Mouse (Mus musculus): ENCODE results near the gene Rasgrp1. TPM values are rescaled to one million over a fixed set of nuclear protein-coding genes. Genes with fewer than 3 reads are reported as not detected.

Gene Rasgrp1
- total and polyA plus RNA-seq, 3 experiments, result 0.34 to 0.62 (median 0.43) TPM

GRCm38 (mm10) chr2:117255415-117255814 lies 87.4 kb downstream of the Rasgrp1 start:
- peaks cover 3% of the 10 kb centered on the region for H3K36me3 ChIP-seq (ENCODE audit: control insufficient read depth, insufficient read depth, low read length)
- no peaks in the 10 kb centered on the region for H3K27me3 ChIP-seq (ENCODE audit: control insufficient read depth, insufficient read depth, low read length)
- no peak for DNase-seq
- intact Hi-C loops (cut with DNase I), result no loop called here
- H3K4me1 ChIP-seq (ENCODE audit: control insufficient read depth, insufficient read depth, low read length), result peaks cover under 1% of the 10 kb centered on the region; the same call in 1 of the 2 replicates
- no peak overlapping the region for H3K4me3 ChIP-seq
- H3K79me2 ChIP-seq (replicated peaks; ENCODE audit: control insufficient read depth, insufficient read depth, low read length), result peaks cover 7% of the 10 kb centered on the region
- WGBS, result 89% methylated on average over 2 of the region's 2 CpGs
- TF ChIP-seq POLR2A (IDR thresholded peaks at IDR 0.05; ENCODE audit: insufficient read depth, low read depth, low read length) (no peak), CTCF (IDR thresholded peaks at IDR 0.05) (no peak), EP300 (IDR thresholded peaks at IDR 0.05; ENCODE audit: insufficient read depth, low read depth, low read length) (no peak)
- no peak overlapping the region for H3K27ac ChIP-seq
- no peak overlapping the region for H3K9ac ChIP-seq (ENCODE audit: low read depth, low read length)

DNA sequence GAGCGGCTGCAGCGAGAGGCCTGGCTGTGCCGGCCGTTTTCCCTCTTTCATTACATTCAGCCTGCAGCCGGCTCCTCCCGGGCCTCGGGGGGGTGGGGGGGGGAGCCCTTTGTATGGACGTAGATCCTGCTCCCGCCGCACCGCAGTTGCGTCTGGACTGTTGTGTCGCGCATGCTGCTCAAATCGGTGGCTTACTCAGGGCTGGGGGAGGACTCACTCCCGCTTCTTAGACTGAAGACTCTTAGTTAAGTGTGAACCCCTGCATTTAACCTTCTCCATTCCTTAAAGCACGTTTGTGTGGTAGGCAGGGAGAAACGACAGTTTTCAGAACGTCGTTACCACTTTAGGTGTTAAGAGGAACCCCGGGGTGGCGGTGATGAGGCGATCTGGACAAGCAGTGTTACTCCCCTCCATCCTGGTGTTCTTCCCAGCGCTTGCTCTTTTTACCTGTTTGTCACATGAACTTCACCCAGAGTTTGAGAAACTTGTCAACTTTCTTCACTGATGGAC lies 92.7 kb downstream of the Rasgrp1 start:
- no peaks in the 10 kb centered on the region; the same call in 1 of the 2 replicates for H3K36me3 ChIP-seq (ENCODE audit: control insufficient read depth, insufficient read depth, low read length)
- peaks cover 8% of the 10 kb centered on the region for H3K79me2 ChIP-seq (replicated peaks; ENCODE audit: control insufficient read depth, insufficient read depth, low read length)
- H3K4me3 ChIP-seq, result peak overlapping the region; percentile 81
- intact Hi-C loops (cut with DNase I), result no loop called here
- H3K9ac ChIP-seq (ENCODE audit: low read depth, low read length), result peak overlapping the region; percentile 89
- TF ChIP-seq POLR2A (IDR thresholded peaks at IDR 0.05; ENCODE audit: insufficient read depth, low read depth, low read length), result no peak
- TF ChIP-seq CTCF (IDR thresholded peaks at IDR 0.05), result no peak
- TF ChIP-seq EP300 (IDR thresholded peaks at IDR 0.05; ENCODE audit: insufficient read depth, low read depth, low read length), result no peak
- no peak for DNase-seq
- H3K27ac ChIP-seq, result peak overlapping the region; percentile 90
- WGBS, result 1% methylated on average over 24 of the region's 24 CpGs
- H3K27me3 ChIP-seq (ENCODE audit: control insufficient read depth, insufficient read depth, low read length), result no peaks in the 10 kb centered on the region
- peaks cover 3% of the 10 kb centered on the region for H3K4me1 ChIP-seq (ENCODE audit: control insufficient read depth, insufficient read depth, low read length)

- WGBS, result under 1% methylated on average over 31 of the region's 33 CpGs
- Histone ChIP-seq H3K4me1 (ENCODE audit: control insufficient read depth, insufficient read depth, low read length) (peaks cover 3% of the 10 kb centered on the region), H3K79me2 (replicated peaks; ENCODE audit: control insufficient read depth, insufficient read depth, low read length) (peaks cover 7% of the 10 kb centered on the region), H3K27me3 (ENCODE audit: control insufficient read depth, insufficient read depth, low read length) (no peaks in the 10 kb centered on the region), H3K4me3 (peak within 1 kb of the TSS; percentile 81), H3K36me3 (ENCODE audit: control insufficient read depth, insufficient read depth, low read length) (no peaks in the 10 kb centered on the region; the same call in 1 of the 2 replicates), H3K27ac (peak within 1 kb of the TSS; percentile 90), H3K9ac (ENCODE audit: low read depth, low read length) (peak within 1 kb of the TSS; percentile 89)
- intact Hi-C loops (cut with DNase I), result no loop called here
- peak; percentile 89 to 91 for DNase-seq
- peak; percentile 74 for TF ChIP-seq CTCF (IDR thresholded peaks at IDR 0.05)
- no peak for TF ChIP-seq EP300 (IDR thresholded peaks at IDR 0.05; ENCODE audit: insufficient read depth, low read depth, low read length)
- peak; percentile 64; the same call in 1 of the 2 replicates for TF ChIP-seq POLR2A (IDR thresholded peaks at IDR 0.05; ENCODE audit: insufficient read depth, low read depth, low read length)
Observed at GRCm38 (mm10) chr2:117249255-117250000, 93.4 kb downstream of the Rasgrp1 start, which contains the start of gene Fam98b. TSS of gene Fam98b (plus strand) at chr2:117249739.

- no peaks in the 10 kb centered on the region for H3K27me3 ChIP-seq (ENCODE audit: control insufficient read depth, insufficient read depth, low read length)
- no peak for DNase-seq
- WGBS, result 75% methylated on average over 4 of the region's 4 CpGs
- H3K9ac ChIP-seq (ENCODE audit: low read depth, low read length), result no peak overlapping the region
- no peaks in the 10 kb centered on the region for H3K36me3 ChIP-seq (ENCODE audit: control insufficient read depth, insufficient read depth, low read length)
- no peak overlapping the region for H3K27ac ChIP-seq
- no peaks in the 10 kb centered on the region for H3K4me1 ChIP-seq (ENCODE audit: control insufficient read depth, insufficient read depth, low read length)
- no peak overlapping the region for H3K4me3 ChIP-seq
- intact Hi-C loops (cut with DNase I), result no loop called here
- TF ChIP-seq CTCF (IDR thresholded peaks at IDR 0.05) (no peak), POLR2A (IDR thresholded peaks at IDR 0.05; ENCODE audit: insufficient read depth, low read depth, low read length) (no peak), EP300 (IDR thresholded peaks at IDR 0.05; ENCODE audit: insufficient read depth, low read depth, low read length) (no peak)
- no peaks in the 10 kb centered on the region for H3K79me2 ChIP-seq (replicated peaks; ENCODE audit: control insufficient read depth, insufficient read depth, low read length)
Observed at GRCm38 (mm10) chr2:117241953-117242352, 100.8 kb downstream of the Rasgrp1 start.

DNA sequence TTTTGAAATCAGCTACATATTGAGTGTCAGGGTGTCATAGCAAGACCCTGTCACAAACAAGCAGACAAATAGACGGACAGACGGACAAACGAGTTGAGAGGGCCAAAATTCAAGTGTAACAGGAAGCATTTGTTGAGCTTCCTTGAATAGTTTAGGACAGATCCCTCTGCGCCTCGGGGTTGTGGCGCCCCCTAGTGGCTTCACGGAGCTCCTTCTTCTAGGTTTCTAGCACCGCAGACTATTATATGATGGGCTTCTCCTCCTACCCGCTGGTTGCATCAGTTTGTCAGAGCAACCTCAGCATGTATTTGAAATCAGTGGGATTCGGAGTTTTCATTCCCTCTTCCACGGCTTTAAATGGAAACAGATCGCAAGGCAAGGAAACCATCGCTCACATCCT lies 111.5 kb downstream of the Rasgrp1 start:
- intact Hi-C loops (cut with DNase I), result loop anchor here (1.0 kb wide), 2 partner anchors 51 to 334 kb away; no protein-coding TSS in a partner anchor
- no peak; the same call in 1 of the 2 replicates for TF ChIP-seq CTCF (IDR thresholded peaks at IDR 0.05)
- no peak for TF ChIP-seq EP300 (IDR thresholded peaks at IDR 0.05; ENCODE audit: insufficient read depth, low read depth, low read length)
- no peak for TF ChIP-seq POLR2A (IDR thresholded peaks at IDR 0.05; ENCODE audit: insufficient read depth, low read depth, low read length)
- WGBS, result 5% methylated on average over 13 of the region's 13 CpGs

GRCm38 (mm10) chr2:117230261-117230660 lies 112.5 kb downstream of the Rasgrp1 start:
- H3K4me1 ChIP-seq (ENCODE audit: control insufficient read depth, insufficient read depth, low read length), result no peaks in the 10 kb centered on the region
- TF ChIP-seq EP300 (IDR thresholded peaks at IDR 0.05; ENCODE audit: insufficient read depth, low read depth, low read length) (no peak), POLR2A (IDR thresholded peaks at IDR 0.05; ENCODE audit: insufficient read depth, low read depth, low read length) (no peak), CTCF (IDR thresholded peaks at IDR 0.05) (no peak)
- no peak overlapping the region for H3K27ac ChIP-seq
- DNase-seq, result no peak
- no peaks in the 10 kb centered on the region for H3K36me3 ChIP-seq (ENCODE audit: control insufficient read depth, insufficient read depth, low read length)
- no peak overlapping the region for H3K9ac ChIP-seq (ENCODE audit: low read depth, low read length)
- no peak overlapping the region for H3K4me3 ChIP-seq
- no peaks in the 10 kb centered on the region for H3K27me3 ChIP-seq (ENCODE audit: control insufficient read depth, insufficient read depth, low read length)
- intact Hi-C loops (cut with DNase I), result no loop called here
- no peaks in the 10 kb centered on the region for H3K79me2 ChIP-seq (replicated peaks; ENCODE audit: control insufficient read depth, insufficient read depth, low read length)
- 75% methylated on average over 7 of the region's 7 CpGs for WGBS

More for the DNA sequence above, 111.5 kb downstream of the Rasgrp1 start:
- Histone ChIP-seq H3K9ac (ENCODE audit: low read depth, low read length) (no peak overlapping the region), H3K27ac (no peak overlapping the region), H3K4me3 (no peak overlapping the region), H3K27me3 (ENCODE audit: control insufficient read depth, insufficient read depth, low read length) (peaks cover 1% of the 10 kb centered on the region; the same call in 1 of the 2 replicates), H3K36me3 (ENCODE audit: control insufficient read depth, insufficient read depth, low read length) (no peaks in the 10 kb centered on the region), H3K4me1 (ENCODE audit: control insufficient read depth, insufficient read depth, low read length) (no peaks in the 10 kb centered on the region), H3K79me2 (replicated peaks; ENCODE audit: control insufficient read depth, insufficient read depth, low read length) (no peaks in the 10 kb centered on the region)
- DNase-seq, result peak; percentile 75 to 85

Other genes with a start within 250 kb of the Rasgrp1 start
- gene Spred1, start 221.6 kb downstream of the Rasgrp1 start, total RNA-seq (2021), result 10 to 100 TPM; 14.0 to 15.6 TPM
- gene Spred1, start 221.6 kb downstream of the Rasgrp1 start, polyA plus RNA-seq (2012; rRNA removed), result 3.7 and 7.5 TPM in 2 replicates
- 10 to 100 TPM; 21.5 to 22.2 TPM for gene Fam98b, start 93.3 kb downstream of the Rasgrp1 start, total RNA-seq (2021)
- gene Fam98b, start 93.3 kb downstream of the Rasgrp1 start, polyA plus RNA-seq (2012; rRNA removed), result 7.5 and 12.4 TPM in 2 replicates